Mouse (Mus musculus) forebrain, postnatal 0 days (tissue): ENCODE measurements around the gene Uba2. TPM values are rescaled to one million over a fixed set of nuclear protein-coding genes. Genes with fewer than 3 reads are reported as not detected.

Source experiments
- ATAC-seq: fragments of 200-750 bp; cut with Nextera tagmentation; 2 replicates; pipeline ENCODE4 v1.8.0; 2017; ENCODE audit warnings: mild to moderate bottlenecking, moderate library complexity
- DNase-seq: peaks from one replicate; pipeline ENCODE4 v3.0.0-alpha.2; 2015
- H3K27ac ChIP-seq: fragments of 300-500 bp; sonication (generic); 2 replicates; pipeline ENCODE4 v1.5.1; 2014; ENCODE audit warnings: low read depth, mild to moderate bottlenecking, antibody characterized with exemption, low read length, moderate library complexity, mixed read lengths
- H3K27me3 ChIP-seq: fragments of 300-500 bp; sonication (generic); 2 replicates; pipeline ENCODE4 v1.6.1; 2014; ENCODE audit warnings: mild to moderate bottlenecking, low read length, mixed read lengths; ENCODE audit not compliant: insufficient read depth
- H3K36me3 ChIP-seq: fragments of 300-500 bp; sonication (generic); 2 replicates; pipeline ENCODE4 v1.6.1; 2014; ENCODE audit warnings: mild to moderate bottlenecking, moderate library complexity; ENCODE audit not compliant: insufficient read depth
- H3K4me1 ChIP-seq: fragments of 300-500 bp; sonication (generic); 2 replicates; pipeline ENCODE4 v1.6.1; 2014; ENCODE audit warnings: antibody characterized with exemption; ENCODE audit not compliant: insufficient read depth
- H3K4me2 ChIP-seq: fragments of 300-500 bp; sonication (generic); 2 replicates; pipeline ENCODE4 v1.6.1; 2014; ENCODE audit warnings: low read depth, mild to moderate bottlenecking, moderate library complexity
- H3K4me3 ChIP-seq: fragments of 300-500 bp; sonication (generic); 2 replicates; pipeline ENCODE4 v1.5.1; 2014; ENCODE audit warnings: low read depth, low read length, mixed read lengths
- H3K9ac ChIP-seq: fragments of 300-500 bp; sonication (generic); 2 replicates; pipeline ENCODE4 v1.6.1; 2014; ENCODE audit warnings: mild to moderate bottlenecking
- H3K9me3 ChIP-seq: fragments of 300-500 bp; sonication (generic); 2 replicates; pipeline ENCODE4 v1.6.1; 2016; ENCODE audit warnings: low read length
- CTCF ChIP-seq: sonication (generic); IDR thresholded peaks from 2 replicates; pipeline ENCODE4 v1.5.1; 2016; ENCODE audit warnings: antibody characterized with exemption, control low read depth, low read depth
- WGBS: fragments of 180-500 bp; shearing (Covaris S2); extraction: QIAGEN DNeasy Blood & Tissue Kit; methylation state at CpG from one replicate; pipeline ENCODE4 v1.1.7; 2014; 5-methylcytosine and 5-hydroxymethylcytosine counted together
- polyA plus RNA-seq: library from polyadenylated mRNA; unstranded; fragments of >200 nt; fragmentation: Nextera tagmentation; extraction: Ambion mirVana; gene quantifications from 2 replicates; pipeline ENCODE4 v1.2.1, GENCODE M21; 2015
- total RNA-seq: library from RNA; depleted of rRNA; stranded (reverse); fragments of >200 nt; gene quantifications from 2 replicates; pipeline ENCODE4 v1.2.3, GENCODE M21; 2014; rRNA removed

The Uba2 gene
- total and polyA plus RNA-seq, 2 experiments from 2014 or later, result 123 to 179 TPM

DNA sequence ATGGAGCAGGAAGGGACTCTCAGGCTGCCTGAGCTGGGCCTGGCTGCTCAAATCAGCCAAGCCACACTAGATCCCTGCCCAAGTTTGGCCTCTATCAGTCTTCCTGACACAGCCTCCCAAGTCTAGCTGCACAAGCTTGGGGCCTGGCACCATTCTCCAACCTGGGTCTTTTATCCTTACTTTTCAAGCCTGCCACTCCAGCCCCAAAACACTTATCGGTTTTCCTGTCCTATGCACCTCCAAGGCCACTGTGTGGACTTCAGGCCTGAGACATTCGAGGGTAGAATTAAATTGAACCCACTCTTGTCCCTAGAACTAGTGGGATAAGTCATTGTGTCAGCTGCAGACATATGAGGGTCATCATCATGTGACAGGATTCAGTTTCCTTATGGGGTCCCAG lies 69.4 kb downstream of the Uba2 start:
- Histone ChIP-seq H3K4me2 (no peak overlapping the region), H3K4me3 (no peak overlapping the region), H3K9ac (no peak overlapping the region), H3K27me3 (no peaks in the 10 kb centered on the region), H3K27ac (no peak overlapping the region), H3K9me3 (no peaks in the 10 kb centered on the region), H3K36me3 (no peaks in the 10 kb centered on the region), H3K4me1 (no peaks in the 10 kb centered on the region)
- DNase-seq (no peak), ATAC-seq (no peak)
- no peak for TF ChIP-seq CTCF
- WGBS, result 72% methylated on average over 2 of the region's 2 CpGs

DNA sequence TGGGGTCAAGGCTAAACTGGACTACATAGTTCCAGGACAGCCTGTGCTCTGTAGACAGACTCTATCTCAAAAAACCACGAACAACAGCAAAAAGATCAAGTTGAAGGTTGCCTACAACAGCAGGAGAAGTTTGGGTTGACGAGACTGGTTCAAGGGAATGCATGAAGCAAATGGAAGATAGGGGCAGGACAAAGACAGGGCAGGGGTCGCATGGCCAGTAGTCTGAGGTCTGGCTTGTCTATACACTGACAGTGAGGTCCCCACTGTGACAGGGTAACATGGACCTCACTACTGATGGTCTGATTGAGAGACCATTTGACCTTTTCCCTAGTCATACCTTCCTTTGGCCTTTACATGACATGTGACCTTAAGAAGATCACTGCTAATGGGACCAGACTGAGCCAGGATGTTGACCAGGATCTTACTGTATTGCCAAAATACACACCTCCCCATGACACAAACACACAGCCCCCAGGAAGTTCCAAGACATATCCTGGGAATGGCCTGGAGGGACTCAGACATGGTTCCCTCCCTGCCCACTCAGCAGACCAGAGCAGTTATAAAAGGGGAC lies 74.4 kb downstream of the Uba2 start, which contains the start of gene Scgb1b30:
Gene Scgb1b30, plus strand, starts transcription at position 521 of the 571 bp plus-strand sequence.
- ATAC-seq, result no peak
- TF ChIP-seq CTCF, result no peak
- WGBS, result 68% methylated on average over 3 of the region's 3 CpGs

More for the DNA sequence above, 74.4 kb downstream of the Uba2 start, which contains the start of gene Scgb1b30:
- Histone ChIP-seq H3K4me2 (no peak within 1 kb of the TSS), H3K27me3 (no peaks in the 10 kb centered on the region), H3K4me3 (no peak within 1 kb of the TSS), H3K4me1 (no peaks in the 10 kb centered on the region), H3K36me3 (no peaks in the 10 kb centered on the region), H3K27ac (no peak within 1 kb of the TSS), H3K9ac (no peak within 1 kb of the TSS), H3K9me3 (no peaks in the 10 kb centered on the region)
- DNase-seq, result no peak

Other genes starting within 250 kb of the Uba2 start
- gene Scgb2b26, start 224.6 kb downstream of the Uba2 start, total RNA-seq, result not detected in 2 replicates
- gene Scgb2b26, start 224.6 kb downstream of the Uba2 start, polyA plus RNA-seq, result not detected in 2 replicates
- not detected in 2 replicates for gene Scgb2b27, start 155.7 kb downstream of the Uba2 start, total RNA-seq
- gene Scgb2b27, start 155.7 kb downstream of the Uba2 start, polyA plus RNA-seq, result not detected in 2 replicates
- not detected in 2 replicates for gene Scgb1b27, start 148.1 kb downstream of the Uba2 start, total RNA-seq
- gene Scgb1b27, start 148.1 kb downstream of the Uba2 start, polyA plus RNA-seq, result not detected in 2 replicates
- gene Scgb1b30, start 74.2 kb downstream of the Uba2 start, total RNA-seq, result not detected in 2 replicates
- not detected in 2 replicates for gene Scgb1b30, start 74.2 kb downstream of the Uba2 start, polyA plus RNA-seq
- 36.8 and 42.1 TPM in 2 replicates for gene Wtip, start 36.3 kb downstream of the Uba2 start, total RNA-seq
- gene Wtip, start 36.3 kb downstream of the Uba2 start, polyA plus RNA-seq, result 2.6 and 3.4 TPM in 2 replicates
- 47.4 and 63.7 TPM in 2 replicates for gene Pdcd2l, start 27.1 kb upstream of the Uba2 start, total RNA-seq
- 69.0 and 74.7 TPM in 2 replicates for gene Pdcd2l, start 27.1 kb upstream of the Uba2 start, polyA plus RNA-seq
- 170 and 223 TPM in 2 replicates for gene Gpi1, start 60.7 kb upstream of the Uba2 start, total RNA-seq
- 180 and 259 TPM in 2 replicates for gene Gpi1, start 60.7 kb upstream of the Uba2 start, polyA plus RNA-seq
- not detected in 2 replicates for gene Gm6096, start 81.4 kb upstream of the Uba2 start, total RNA-seq
- not detected in 2 replicates for gene Gm6096, start 81.4 kb upstream of the Uba2 start, polyA plus RNA-seq
- 48.5 and 55.7 TPM in 2 replicates for gene 4931406P16Rik, start 144.0 kb upstream of the Uba2 start, total RNA-seq
- 18.4 and 21.3 TPM in 2 replicates for gene 4931406P16Rik, start 144.0 kb upstream of the Uba2 start, polyA plus RNA-seq
- gene Lsm14a, start 223.7 kb upstream of the Uba2 start, total RNA-seq, result 38.5 and 42.1 TPM in 2 replicates
- gene Lsm14a, start 223.7 kb upstream of the Uba2 start, polyA plus RNA-seq, result 32.9 and 45.8 TPM in 2 replicates